Mouse (Mus musculus) CD4-positive helper T cell, adult 2 months (primary cell): ENCODE measurements around the gene Cdc20b.
A peak's percentile ranks its signal among the peaks of the same experiment; 100 is the strongest.

ENCODE experiments used
- DNase-seq: peaks from one replicate; pipeline ENCODE4 v3.0.0-alpha.2; 2012; ENCODE audit warnings: low read depth, missing footprints, low spot score

The Cdc20b gene

DNA sequence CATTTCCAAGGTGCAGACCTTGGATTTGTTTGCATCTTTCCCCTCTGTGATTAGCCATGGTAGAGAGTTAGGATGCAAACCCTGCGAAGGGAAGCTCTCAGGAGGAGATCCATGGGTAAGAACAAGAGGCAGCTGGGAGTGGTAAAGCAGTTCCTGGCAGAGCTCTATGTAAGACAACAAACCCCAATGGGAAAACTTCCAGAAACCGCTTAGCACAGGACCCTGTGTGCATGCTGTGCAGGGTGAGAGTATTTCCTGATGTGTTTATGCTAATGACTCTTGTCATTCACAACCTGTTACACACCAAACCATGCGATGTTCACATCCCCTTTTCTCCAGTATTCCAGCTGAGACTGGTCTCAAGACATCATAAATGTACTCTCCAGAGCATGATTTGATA is 62.1 kb downstream of the Cdc20b start:
- DNase-seq: no peak

DNA sequence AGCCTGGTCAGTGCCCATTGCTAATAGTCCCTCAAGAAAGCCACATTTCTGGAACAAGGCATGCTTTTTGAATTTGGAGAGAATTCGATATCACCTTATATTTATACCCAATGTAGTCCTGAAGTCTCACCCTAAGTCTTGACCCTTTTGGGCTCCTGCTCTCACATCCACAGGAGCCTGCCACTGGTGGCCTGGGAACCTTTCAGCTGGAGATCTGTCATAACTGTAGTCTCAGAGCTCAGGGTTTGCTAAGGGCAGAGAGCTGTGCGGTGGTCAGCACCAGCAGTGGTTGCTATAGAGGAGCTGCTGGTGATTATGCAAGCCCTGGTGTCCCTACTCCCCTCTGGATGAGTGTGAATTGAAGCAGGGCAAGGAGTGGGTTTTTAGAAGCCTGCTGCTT is 63.5 kb downstream of the Cdc20b start:
- DNase-seq: no peak

DNA sequence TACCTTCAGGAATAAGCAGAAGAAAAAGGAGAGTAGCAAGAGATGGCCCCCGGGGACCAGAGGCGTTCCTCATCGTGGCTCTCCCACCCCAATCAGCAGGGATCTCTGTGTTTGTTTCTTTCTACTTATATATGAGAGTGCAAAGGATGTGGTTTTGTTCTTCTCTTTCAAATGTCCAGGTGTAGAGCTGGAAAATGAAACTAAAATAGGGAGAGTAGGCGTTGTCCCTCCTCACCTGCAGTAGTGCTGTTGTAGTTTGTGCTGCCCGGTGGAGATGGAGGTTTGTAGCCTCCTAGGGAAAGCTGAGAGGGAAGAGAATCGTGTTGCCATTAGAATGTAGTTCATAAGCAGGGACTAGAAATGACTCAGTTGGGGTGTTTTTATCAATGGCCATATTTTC is 66.0 kb downstream of the Cdc20b start, which contains the start of gene Gzma:
Gene Gzma, minus strand, starts transcription at position 103 of the 400 bp plus-strand sequence.
- DNase-seq: peak; percentile 46

DNA sequence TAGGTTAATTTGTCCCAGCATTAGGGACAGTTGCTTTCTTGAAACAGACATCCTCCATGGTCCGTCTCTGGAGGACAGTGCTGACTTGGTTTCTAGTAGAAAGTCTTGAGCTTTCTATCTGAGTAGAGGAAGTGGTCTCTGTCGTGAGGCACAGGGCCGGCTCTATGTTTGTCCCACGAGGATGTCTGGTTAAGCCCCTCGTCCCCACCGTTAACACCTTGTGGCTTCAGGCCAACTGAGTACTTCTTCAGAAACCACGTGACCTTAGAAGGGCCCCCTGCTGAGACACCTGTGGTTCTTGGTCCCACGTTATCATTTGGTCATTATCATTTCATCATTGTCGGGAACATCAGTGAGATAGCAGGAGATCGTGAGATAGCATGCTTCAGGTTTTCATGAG is 66.9 kb downstream of the Cdc20b start:
- peak; percentile 22 for DNase-seq

DNA sequence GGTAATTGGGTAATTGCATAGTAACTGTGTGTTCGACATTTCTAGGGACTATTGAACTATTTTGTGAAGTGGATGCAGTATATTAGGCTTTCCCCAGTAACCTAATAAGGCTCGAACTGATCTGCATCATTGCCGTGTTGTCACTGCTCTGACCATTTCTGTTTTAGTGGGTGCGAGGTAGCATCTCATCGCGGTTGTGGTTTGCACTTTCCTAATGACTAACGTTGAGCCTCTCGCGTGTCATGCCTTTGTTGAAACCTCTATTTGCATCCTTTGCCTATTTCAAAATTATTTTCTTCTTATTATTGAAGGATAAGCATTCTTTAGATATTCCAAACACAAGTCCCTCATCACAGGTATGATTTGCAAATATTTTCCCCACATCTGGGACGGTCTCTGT is 69.8 kb downstream of the Cdc20b start:
- peak; percentile 21 for DNase-seq

DNA sequence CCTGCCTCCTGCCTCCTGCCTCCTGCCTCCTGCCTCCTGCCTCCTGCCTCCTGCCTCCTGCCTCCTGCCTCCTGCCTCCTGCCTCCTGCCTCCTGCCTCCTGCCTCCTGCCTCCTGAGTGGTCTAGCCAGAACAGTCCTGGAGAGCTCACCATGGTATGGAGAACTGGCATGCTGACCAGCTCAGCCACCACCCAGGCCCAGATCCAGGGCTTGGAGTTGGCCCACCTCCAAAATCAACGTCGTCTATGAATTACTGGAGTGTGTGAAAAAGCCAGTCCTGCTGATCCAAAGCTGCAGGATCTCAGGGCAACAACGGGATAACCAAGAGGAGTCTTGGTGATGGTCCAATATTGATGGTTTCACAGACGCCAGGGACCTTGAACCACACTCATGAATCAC is 84.1 kb downstream of the Cdc20b start:
- no peak for DNase-seq

DNA sequence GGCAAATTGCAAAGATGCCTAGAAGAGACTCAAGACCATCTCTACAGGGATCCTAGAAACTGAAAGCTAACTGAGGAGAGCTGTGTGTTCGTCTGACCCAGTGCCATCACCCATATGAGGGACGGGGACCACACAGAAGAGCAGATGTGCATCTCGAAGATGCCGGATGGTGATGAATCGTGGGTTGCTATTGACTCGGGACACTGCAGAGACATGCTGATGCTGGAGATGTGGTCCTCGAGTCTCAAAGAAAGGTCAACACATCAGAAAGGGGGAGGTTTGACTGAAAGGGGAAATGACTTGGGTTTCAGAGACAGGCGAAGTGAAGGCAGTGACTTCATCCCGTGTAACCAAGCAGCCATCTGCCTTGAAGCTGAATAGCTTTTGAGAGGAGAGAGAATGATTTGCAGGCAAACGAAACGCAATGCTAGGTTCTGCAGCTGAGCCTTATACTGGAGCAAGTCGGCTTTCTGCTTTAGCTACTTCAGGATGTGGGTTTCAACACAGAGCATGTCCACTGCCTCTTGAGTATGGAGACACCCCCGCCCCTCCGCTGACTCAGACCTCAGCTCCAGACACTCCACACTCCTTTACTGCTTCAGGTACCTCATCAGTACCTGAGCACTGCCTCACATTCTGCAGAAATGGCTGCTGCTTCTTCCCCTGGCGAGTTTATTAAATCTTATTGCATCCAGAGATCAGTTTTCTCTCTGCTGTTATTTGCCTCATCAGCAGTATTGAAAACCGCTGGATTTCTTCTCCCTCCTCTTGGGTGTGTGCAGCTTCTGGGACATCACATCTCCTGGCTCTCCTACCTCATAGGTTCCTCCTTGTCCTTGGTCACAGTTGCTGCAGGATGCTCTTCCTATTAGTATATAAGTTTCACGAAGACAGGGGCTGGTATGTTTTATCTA is 85.7 kb downstream of the Cdc20b start:
- DNase-seq: peak; percentile 41

DNA sequence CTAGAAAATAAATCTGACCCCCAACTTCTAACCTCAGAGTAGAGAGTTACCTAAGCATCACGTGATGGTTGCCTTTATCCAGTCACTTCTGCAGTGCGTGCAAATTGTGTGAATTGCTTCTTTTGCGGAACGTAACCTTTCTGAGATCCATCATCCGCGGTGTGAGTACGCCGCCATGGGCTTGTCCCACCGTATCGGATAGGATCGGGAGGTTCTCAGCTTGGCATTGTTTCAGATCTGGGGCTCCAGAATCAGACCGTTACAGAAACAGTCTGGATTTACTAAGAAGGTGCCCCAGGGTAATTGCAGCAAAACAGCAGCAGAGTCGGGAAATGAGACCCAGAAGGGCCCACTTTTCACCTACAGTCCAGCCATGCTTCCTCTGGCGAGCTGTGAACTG is 86.4 kb downstream of the Cdc20b start:
- no peak for DNase-seq

DNA sequence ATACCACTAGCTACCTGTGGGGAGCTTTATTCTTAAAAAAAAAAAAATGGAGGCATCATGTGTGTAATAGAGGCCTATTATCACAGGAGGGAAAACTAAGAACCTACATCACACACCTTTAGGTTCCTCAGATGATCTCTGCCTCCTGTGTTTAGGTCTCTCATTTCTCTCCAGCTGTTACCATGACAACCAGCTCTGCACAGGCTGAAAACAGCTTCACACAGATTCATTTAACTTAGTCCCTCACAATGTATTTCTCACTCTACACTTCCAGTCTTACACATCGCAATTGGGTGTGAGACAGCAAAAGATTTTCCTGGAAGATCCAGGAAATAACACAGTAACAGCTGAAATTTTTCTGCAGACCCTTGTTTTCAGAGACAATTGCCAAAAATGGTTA is 95.1 kb downstream of the Cdc20b start:
- no peak for DNase-seq

DNA sequence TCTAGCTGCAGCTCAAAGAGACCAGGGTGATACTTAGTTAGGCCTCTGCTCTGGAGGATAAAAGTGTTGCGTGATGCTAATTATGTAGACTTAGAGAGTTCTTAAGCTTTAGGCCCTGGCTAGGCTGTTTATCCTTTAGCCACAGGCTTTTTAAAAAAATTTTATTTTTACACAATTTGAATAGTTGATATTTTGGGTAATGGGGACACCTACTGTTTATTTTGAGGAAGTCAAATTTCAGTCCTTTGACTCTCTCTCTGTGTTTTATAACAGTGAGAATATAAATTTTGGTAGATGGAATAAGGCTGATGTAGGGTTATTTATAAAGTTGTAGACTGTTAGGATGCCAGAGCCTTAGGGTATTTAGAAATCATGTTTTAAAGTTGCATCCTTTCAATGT is 104.7 kb downstream of the Cdc20b start:
- no peak for DNase-seq
